Mouse (Mus musculus): ENCODE measurements around the gene Babam2. TPM values are rescaled to one million over a fixed set of nuclear protein-coding genes. Genes with fewer than 3 reads are reported as not detected.

The Babam2 gene
- polyA plus RNA-seq, 2 experiments = 15.3 to 21.2 TPM

GRCm38 (mm10) chr5:31766841-31767542 is 69.5 kb downstream of the Babam2 start:
- DNase-seq (ENCODE audit: low read depth in 3 of 3, low spot score in 3 of 3) = peak; percentile 7 to 24 (median 17)
- H3K4me2 ChIP-seq (ENCODE audit: low read depth) = peak overlapping the region; percentile 23; the same call in 1 of the 2 replicates
- H3K27ac ChIP-seq = no peak overlapping the region; the same call in 1 of the 2 replicates
- H3K4me3 ChIP-seq (ENCODE audit: insufficient read depth in 1 of 2, low read depth in 2 of 2, low read length in 2 of 2) = no peak overlapping the region
- WGBS (ENCODE audit: insufficient replicate concordance) = 4% methylated on average over 4 of the region's 4 CpGs
- H3K27me3 ChIP-seq (ENCODE audit: control insufficient read depth, insufficient read depth, low read length) = no peaks in the 10 kb centered on the region
- H3K36me3 ChIP-seq (replicated peaks; ENCODE audit: control insufficient read depth, insufficient read depth, low read depth) = no peaks in the 10 kb centered on the region
- no peak overlapping the region for H3K9ac ChIP-seq (replicated peaks)
- TF ChIP-seq EP300 (IDR thresholded peaks at IDR 0.05; ENCODE audit: low read depth) (no peak), CTCF (IDR thresholded peaks at IDR 0.05; ENCODE audit: low read depth) (no peak)
- H3K9me3 ChIP-seq (ENCODE audit: control insufficient read depth, low read length) = no peaks in the 10 kb centered on the region
- H3K4me1 ChIP-seq (replicated peaks; ENCODE audit: control insufficient read depth in 2 of 2, insufficient read depth in 2 of 2, low read length in 1 of 2) = peaks cover 0 to 16% of the 10 kb centered on the region in 2 experiments; a peak in 3 of 4 replicates
- ATAC-seq (ENCODE audit: insufficient read depth) = peak; percentile 31; the same call in 1 of the 2 replicates

- H3K9ac ChIP-seq (replicated peaks) = no peak overlapping the region
- no peaks in the 10 kb centered on the region for H3K36me3 ChIP-seq (replicated peaks; ENCODE audit: control insufficient read depth, insufficient read depth, low read depth)
- H3K9me3 ChIP-seq (ENCODE audit: control insufficient read depth, low read length) = no peaks in the 10 kb centered on the region
- peaks cover 0 to 11% of the 10 kb centered on the region in 2 experiments; a peak in 3 of 4 replicates for H3K4me1 ChIP-seq (replicated peaks; ENCODE audit: control insufficient read depth in 2 of 2, insufficient read depth in 2 of 2, low read length in 1 of 2)
- no peak for ATAC-seq (ENCODE audit: insufficient read depth)
- no peak overlapping the region for H3K27ac ChIP-seq
- no peak for DNase-seq (ENCODE audit: low read depth in 3 of 3, low spot score in 3 of 3)
- 64% methylated on average over 5 of the region's 5 CpGs for WGBS (ENCODE audit: insufficient replicate concordance)
- no peak overlapping the region for H3K4me3 ChIP-seq (ENCODE audit: insufficient read depth in 1 of 2, low read depth in 2 of 2, low read length in 2 of 2)
- TF ChIP-seq CTCF (IDR thresholded peaks at IDR 0.05; ENCODE audit: low read depth) = no peak
- TF ChIP-seq EP300 (IDR thresholded peaks at IDR 0.05; ENCODE audit: low read depth) = no peak
- H3K27me3 ChIP-seq (ENCODE audit: control insufficient read depth, insufficient read depth, low read length) = no peaks in the 10 kb centered on the region
- H3K4me2 ChIP-seq (ENCODE audit: low read depth) = no peak overlapping the region
Measured at GRCm38 (mm10) chr5:31771486-31771885, 74.0 kb downstream of the Babam2 start.

- Histone ChIP-seq H3K4me2 (ENCODE audit: low read depth) (no peak overlapping the region), H3K9me3 (ENCODE audit: control insufficient read depth, low read length) (no peaks in the 10 kb centered on the region), H3K27ac (no peak overlapping the region), H3K4me1 (replicated peaks; ENCODE audit: control insufficient read depth in 2 of 2, insufficient read depth in 2 of 2, low read length in 1 of 2) (peaks cover 0 to 10% of the 10 kb centered on the region in 2 experiments; a peak in 3 of 4 replicates), H3K4me3 (ENCODE audit: insufficient read depth in 1 of 2, low read depth in 2 of 2, low read length in 2 of 2) (no peak overlapping the region), H3K9ac (replicated peaks) (no peak overlapping the region), H3K27me3 (ENCODE audit: control insufficient read depth, insufficient read depth, low read length) (no peaks in the 10 kb centered on the region), H3K36me3 (replicated peaks; ENCODE audit: control insufficient read depth, insufficient read depth, low read depth) (no peaks in the 10 kb centered on the region)
- DNase-seq (ENCODE audit: low read depth in 3 of 3, low spot score in 3 of 3) (no peak), ATAC-seq (ENCODE audit: insufficient read depth) (no peak)
- TF ChIP-seq CTCF (IDR thresholded peaks at IDR 0.05; ENCODE audit: low read depth) (no peak), EP300 (IDR thresholded peaks at IDR 0.05; ENCODE audit: low read depth) (no peak)
- WGBS (ENCODE audit: insufficient replicate concordance) = 83% methylated on average over 4 of the region's 4 CpGs
Measured at GRCm38 (mm10) chr5:31771921-31772320, 74.4 kb downstream of the Babam2 start.

- no peaks in the 10 kb centered on the region for H3K36me3 ChIP-seq (replicated peaks; ENCODE audit: control insufficient read depth, insufficient read depth, low read depth)
- TF ChIP-seq CTCF (IDR thresholded peaks at IDR 0.05; ENCODE audit: low read depth) (no peak), EP300 (IDR thresholded peaks at IDR 0.05; ENCODE audit: low read depth) (no peak)
- no peak overlapping the region for H3K4me2 ChIP-seq (ENCODE audit: low read depth)
- H3K4me3 ChIP-seq (ENCODE audit: insufficient read depth in 1 of 2, low read depth in 2 of 2, low read length in 2 of 2) = no peak overlapping the region
- no peaks in the 10 kb centered on the region for H3K27me3 ChIP-seq (ENCODE audit: control insufficient read depth, insufficient read depth, low read length)
- no peak for DNase-seq (ENCODE audit: low read depth in 3 of 3, low spot score in 3 of 3)
- H3K9ac ChIP-seq (replicated peaks) = no peak overlapping the region
- no peaks in the 10 kb centered on the region for H3K9me3 ChIP-seq (ENCODE audit: control insufficient read depth, low read length)
- ATAC-seq (ENCODE audit: insufficient read depth) = no peak
- 68% methylated on average over 6 of the region's 6 CpGs for WGBS (ENCODE audit: insufficient replicate concordance)
- no peak overlapping the region for H3K27ac ChIP-seq
- no peaks in the 10 kb centered on the region; a peak in 1 of 4 replicates for H3K4me1 ChIP-seq (replicated peaks; ENCODE audit: control insufficient read depth in 2 of 2, insufficient read depth in 2 of 2, low read length in 1 of 2)
Measured at GRCm38 (mm10) chr5:31774976-31775375, 77.5 kb downstream of the Babam2 start.

GRCm38 (mm10) chr5:31781624-31782023 is 84.1 kb downstream of the Babam2 start:
- Histone ChIP-seq H3K4me3 (ENCODE audit: insufficient read depth in 1 of 2, low read depth in 2 of 2, low read length in 2 of 2) (no peak overlapping the region), H3K27me3 (ENCODE audit: control insufficient read depth, insufficient read depth, low read length) (no peaks in the 10 kb centered on the region), H3K4me1 (replicated peaks; ENCODE audit: control insufficient read depth in 2 of 2, insufficient read depth in 2 of 2, low read length in 1 of 2) (no peaks in the 10 kb centered on the region; a peak in 1 of 4 replicates), H3K36me3 (replicated peaks; ENCODE audit: control insufficient read depth, insufficient read depth, low read depth) (no peaks in the 10 kb centered on the region), H3K9ac (replicated peaks) (no peak overlapping the region), H3K9me3 (ENCODE audit: control insufficient read depth, low read length) (no peaks in the 10 kb centered on the region), H3K27ac (no peak overlapping the region), H3K4me2 (ENCODE audit: low read depth) (no peak overlapping the region)
- ATAC-seq (ENCODE audit: insufficient read depth) = no peak
- DNase-seq (ENCODE audit: low read depth in 3 of 3, low spot score in 3 of 3) = no peak
- TF ChIP-seq EP300 (IDR thresholded peaks at IDR 0.05; ENCODE audit: low read depth) (no peak), CTCF (IDR thresholded peaks at IDR 0.05; ENCODE audit: low read depth) (no peak)
- WGBS (ENCODE audit: insufficient replicate concordance) = 69% methylated on average over 5 of the region's 5 CpGs
